Mouse (Mus musculus) lung, embryonic 16.5 days (tissue): ENCODE data around the gene Acot8. TPM values are rescaled to one million over a fixed set of nuclear protein-coding genes. Genes with fewer than 3 reads are reported as not detected.

ENCODE experiments used
- ATAC-seq: fragments of 200-750 bp; cut with Nextera tagmentation; 2 replicates; pipeline ENCODE4 v1.8.0; 2017; ENCODE audit warnings: low read depth, mild to moderate bottlenecking, moderate library complexity
- H3K27ac ChIP-seq: fragments of 300-500 bp; sonication (generic); 2 replicates; pipeline ENCODE4 v1.5.1; 2014; ENCODE audit warnings: mild to moderate bottlenecking, control low read depth, low read length
- H3K27me3 ChIP-seq: fragments of 300-500 bp; sonication (generic); 2 replicates; pipeline ENCODE4 v1.6.1; 2014; ENCODE audit warnings: low read depth, low read length, mixed read lengths; ENCODE audit not compliant: control insufficient read depth, insufficient read depth
- H3K36me3 ChIP-seq: fragments of 300-500 bp; sonication (generic); 2 replicates; pipeline ENCODE4 v1.6.1; 2014; ENCODE audit warnings: low read length; ENCODE audit not compliant: control insufficient read depth, insufficient read depth
- H3K4me1 ChIP-seq: fragments of 300-500 bp; sonication (generic); replicated peaks from 2 replicates; pipeline ENCODE4 v1.6.1; 2014; ENCODE audit warnings: low read length, mixed read lengths; ENCODE audit not compliant: control insufficient read depth, insufficient read depth
- H3K4me2 ChIP-seq: fragments of 300-500 bp; sonication (generic); 2 replicates; pipeline ENCODE4 v1.6.1; 2014; ENCODE audit warnings: low read depth, low read length, control low read depth
- H3K4me3 ChIP-seq: fragments of 300-500 bp; sonication (generic); 2 replicates; pipeline ENCODE4 v1.5.1; 2014; ENCODE audit warnings: mild to moderate bottlenecking, low read length, control low read depth
- H3K9ac ChIP-seq: fragments of 300-500 bp; sonication (generic); 2 replicates; pipeline ENCODE4 v1.6.1; 2014; ENCODE audit warnings: low read length, control low read depth
- H3K9me3 ChIP-seq: fragments of 300-500 bp; sonication (generic); 2 replicates; pipeline ENCODE4 v1.6.1; 2016; ENCODE audit warnings: low read length; ENCODE audit not compliant: control insufficient read depth
- WGBS: fragments of 180-500 bp; shearing (Covaris S2); extraction: QIAGEN DNeasy Blood & Tissue Kit; methylation state at CpG from one replicate; pipeline ENCODE4 v1.1.7; 2014; 5-methylcytosine and 5-hydroxymethylcytosine counted together
- polyA plus RNA-seq: library from polyadenylated mRNA; unstranded; fragments of >200 nt; fragmentation: Nextera tagmentation; extraction: Ambion mirVana; gene quantifications from 2 replicates; pipeline ENCODE4 v1.2.1, GENCODE M21; 2015

Acot8 gene
- polyA plus RNA-seq, 1 experiment from 2014 or later: 21.9 TPM

GRCm38 (mm10) chr2:164817703-164818102 lies 13.0 kb upstream of the Acot8 start:
- H3K9ac ChIP-seq: no peak overlapping the region
- H3K4me1 ChIP-seq: peaks cover 7% of the 10 kb centered on the region
- no peak overlapping the region for H3K4me2 ChIP-seq
- peak overlapping the region; percentile 27; the same call in 1 of the 2 replicates for H3K27ac ChIP-seq
- no peak overlapping the region for H3K4me3 ChIP-seq
- peaks cover 10% of the 10 kb centered on the region; the same call in 1 of the 2 replicates for H3K36me3 ChIP-seq
- 0 out of 2 replicates have a peak, but pooled peaks have one; percentile 44 for ATAC-seq
- WGBS: 41% methylated on average over 5 of the region's 5 CpGs
- H3K9me3 ChIP-seq: no peaks in the 10 kb centered on the region
- no peaks in the 10 kb centered on the region for H3K27me3 ChIP-seq

- 0 out of 2 replicates have a peak, but pooled peaks have one; percentile 12 for ATAC-seq
- WGBS: 53% methylated on average over 6 of the region's 6 CpGs
- Histone ChIP-seq H3K27ac (no peak overlapping the region), H3K9ac (no peak overlapping the region), H3K4me2 (no peak overlapping the region), H3K4me1 (peaks cover 7% of the 10 kb centered on the region), H3K9me3 (no peaks in the 10 kb centered on the region), H3K4me3 (no peak overlapping the region), H3K36me3 (peaks cover 12% of the 10 kb centered on the region; the same call in 1 of the 2 replicates), H3K27me3 (no peaks in the 10 kb centered on the region)
These were observed 12.5 kb upstream of the Acot8 start for GRCm38 (mm10) chr2:164817206-164817605.

GRCm38 (mm10) chr2:164815821-164816220 lies 11.1 kb upstream of the Acot8 start:
- H3K4me2 ChIP-seq: no peak overlapping the region
- H3K27me3 ChIP-seq: no peaks in the 10 kb centered on the region
- ATAC-seq: no peak
- no peak overlapping the region for H3K9ac ChIP-seq
- no peaks in the 10 kb centered on the region for H3K9me3 ChIP-seq
- no peak overlapping the region for H3K4me3 ChIP-seq
- no peak overlapping the region for H3K27ac ChIP-seq
- peaks cover 8% of the 10 kb centered on the region; the same call in 1 of the 2 replicates for H3K36me3 ChIP-seq
- 87% methylated on average over 8 of the region's 8 CpGs for WGBS
- peaks cover 7% of the 10 kb centered on the region for H3K4me1 ChIP-seq

GRCm38 (mm10) chr2:164815348-164815747 lies 10.7 kb upstream of the Acot8 start:
- WGBS: 86% methylated on average over 5 of the region's 5 CpGs
- Histone ChIP-seq H3K9ac (no peak overlapping the region), H3K4me3 (no peak overlapping the region), H3K27ac (no peak overlapping the region), H3K9me3 (no peaks in the 10 kb centered on the region), H3K4me1 (peaks cover 7% of the 10 kb centered on the region), H3K4me2 (no peak overlapping the region), H3K27me3 (no peaks in the 10 kb centered on the region), H3K36me3 (peaks cover 4% of the 10 kb centered on the region; the same call in 1 of the 2 replicates)
- no peak for ATAC-seq

GRCm38 (mm10) chr2:164813557-164813956 lies 8.9 kb upstream of the Acot8 start:
- no peak for ATAC-seq
- WGBS: 65% methylated on average over 2 of the region's 2 CpGs
- Histone ChIP-seq H3K9ac (no peak overlapping the region), H3K36me3 (peaks cover 2% of the 10 kb centered on the region; the same call in 1 of the 2 replicates), H3K27me3 (no peaks in the 10 kb centered on the region), H3K27ac (no peak overlapping the region), H3K4me3 (no peak overlapping the region), H3K4me1 (peaks cover 7% of the 10 kb centered on the region), H3K4me2 (no peak overlapping the region), H3K9me3 (no peaks in the 10 kb centered on the region)

GRCm38 (mm10) chr2:164806614-164807013 lies 1.9 kb upstream of the Acot8 start:
- no peak overlapping the region for H3K4me2 ChIP-seq
- H3K9me3 ChIP-seq: no peaks in the 10 kb centered on the region
- ATAC-seq: no peak
- no peaks in the 10 kb centered on the region for H3K27me3 ChIP-seq
- 72% methylated on average over 7 of the region's 7 CpGs for WGBS
- H3K4me1 ChIP-seq: peaks cover 12% of the 10 kb centered on the region
- H3K4me3 ChIP-seq: no peak overlapping the region
- no peak overlapping the region for H3K27ac ChIP-seq
- H3K36me3 ChIP-seq: peaks cover 2% of the 10 kb centered on the region; the same call in 1 of the 2 replicates
- H3K9ac ChIP-seq: no peak overlapping the region

GRCm38 (mm10) chr2:164805332-164805718 lies 643 bp upstream of the Acot8 start:
- Histone ChIP-seq H3K9me3 (no peaks in the 10 kb centered on the region), H3K27me3 (no peaks in the 10 kb centered on the region), H3K27ac (peak overlapping the region; percentile 80), H3K36me3 (peaks cover 7% of the 10 kb centered on the region), H3K4me3 (peak overlapping the region; percentile 88), H3K4me2 (peak overlapping the region; percentile 77), H3K9ac (peak overlapping the region; percentile 86), H3K4me1 (peaks cover 12% of the 10 kb centered on the region)
- WGBS: 2% methylated on average over 21 of the region's 21 CpGs
- ATAC-seq: peak; percentile 63

GRCm38 (mm10) chr2:164803921-164804313 lies 765 bp downstream of the Acot8 start:
- ATAC-seq: no peak
- Histone ChIP-seq H3K27ac (no peak overlapping the region), H3K9me3 (no peaks in the 10 kb centered on the region), H3K27me3 (no peaks in the 10 kb centered on the region), H3K4me1 (peaks cover 12% of the 10 kb centered on the region), H3K4me3 (peak overlapping the region; percentile 88), H3K9ac (peak overlapping the region; percentile 77), H3K36me3 (peaks cover 11% of the 10 kb centered on the region), H3K4me2 (peak overlapping the region; percentile 69)
- 70% methylated on average over 1 of the region's 1 CpGs for WGBS

- H3K27ac ChIP-seq: no peak overlapping the region
- H3K4me3 ChIP-seq: peak overlapping the region; percentile 88; the same call in 1 of the 2 replicates
- H3K9ac ChIP-seq: peak overlapping the region; percentile 77
- no peaks in the 10 kb centered on the region for H3K27me3 ChIP-seq
- H3K4me1 ChIP-seq: peaks cover 12% of the 10 kb centered on the region
- H3K36me3 ChIP-seq: peaks cover 11% of the 10 kb centered on the region
- H3K4me2 ChIP-seq: peak overlapping the region; percentile 69
- 87% methylated on average over 16 of the region's 16 CpGs for WGBS
- no peaks in the 10 kb centered on the region for H3K9me3 ChIP-seq
- no peak for ATAC-seq
These were observed 1.3 kb downstream of the Acot8 start for GRCm38 (mm10) chr2:164803201-164803920.
